Mouse (Mus musculus) G1E (cell line): ENCODE results near the gene Izumo2.
"Not testable (repeated sequence)": the region's sequence is repeated elsewhere in the genome, so short reads cannot be mapped to it uniquely, and the experiment has no call there.

Experiments
- CTCF ChIP-seq: IDR thresholded peaks from 2 replicates; pipeline ENCODE4 v1.5.1; 2012; ENCODE audit warnings: low read depth, low read length, inconsistent platforms, mixed read lengths
- GATA1 ChIP-seq: IDR thresholded peaks from 2 replicates; pipeline ENCODE4 v1.6.1; 2012; ENCODE audit warnings: borderline replicate concordance, low read length, inconsistent platforms, mixed read lengths

- not testable (repeated sequence) for TF ChIP-seq CTCF, GATA1
These were observed 449 bp upstream of the Izumo2 start for GRCm38 (mm10) chr7:44708093-44708492.
